In the genomic region with DNA sequence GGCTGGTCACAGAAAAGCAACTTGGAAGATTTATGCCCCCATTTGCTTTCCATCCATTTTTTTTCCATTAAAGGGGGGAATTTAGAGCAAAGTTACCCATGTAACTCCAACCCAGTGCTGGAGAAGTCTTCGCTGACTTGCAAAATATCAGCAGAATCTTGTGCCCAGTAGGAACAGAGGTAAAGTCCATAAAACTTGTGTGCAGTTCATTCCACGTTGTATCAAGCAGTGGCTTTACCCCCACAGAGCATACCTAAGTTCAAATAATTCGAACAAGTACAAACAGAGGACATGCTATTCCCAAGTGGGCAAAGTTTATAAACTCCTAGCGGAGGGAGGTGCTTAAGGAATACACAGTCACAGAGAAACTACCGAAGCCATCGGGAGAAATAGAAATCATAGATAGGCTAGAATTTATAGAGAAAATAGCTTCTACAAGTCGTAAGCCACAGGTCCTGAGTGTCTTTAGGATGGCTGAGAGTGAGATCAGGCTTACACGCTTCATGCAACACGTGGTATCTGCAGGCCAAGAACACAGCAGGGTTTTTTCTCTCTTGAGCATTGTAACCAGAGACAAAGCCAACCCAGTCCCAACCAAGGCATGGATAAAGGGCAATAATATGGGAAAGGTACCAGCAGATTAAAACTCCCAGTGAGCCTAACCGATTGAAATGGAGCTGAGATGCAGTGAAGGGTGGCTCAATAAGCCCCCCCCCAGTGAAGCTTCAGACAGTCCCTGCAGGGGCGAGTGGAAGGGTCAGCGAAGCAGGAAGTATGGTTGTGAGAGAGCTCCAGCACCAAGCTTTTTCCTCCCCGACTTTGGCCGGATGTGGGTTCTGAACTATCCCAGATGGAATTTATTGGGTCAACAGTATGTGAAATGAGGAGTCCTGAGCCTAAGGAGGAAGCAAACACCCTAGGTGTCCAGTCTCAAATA, we compare ENCODE assay signal across 8 mouse cellular contexts.
A peak's percentile ranks its signal among the peaks of the same experiment; 100 is the strongest.
DNase-seq lines count a peak whose midpoint lies in the region; ATAC-seq and TF ChIP-seq lines count a peak whose summit lies in the region.

No protein-coding gene starts in this region.

- no peak for DNase-seq in heart, embryonic 10.5 days (ENCODE audit: low spot score)
- no peak for DNase-seq in heart, adult 9 months (ENCODE audit: low spot score in 2 of 2)
- DNase-seq in urinary bladder, postnatal 14 days (ENCODE audit: low spot score): peak; percentile 6
- no peak for DNase-seq in urinary bladder, postnatal 4 days (ENCODE audit: low spot score in 2 of 2)
- DNase-seq in stomach, postnatal 0 days (ENCODE audit: low spot score): no peak

- no peaks in the 10 kb centered on the region for H3K27me3 ChIP-seq in heart, embryonic 10.5 days (ENCODE audit: insufficient read depth, poor library complexity, severe bottlenecking)
- no peaks in the 10 kb centered on the region for H3K27me3 ChIP-seq in kidney, embryonic 15.5 days
- no peaks in the 10 kb centered on the region for H3K27me3 ChIP-seq in stomach, postnatal 0 days (ENCODE audit: control insufficient read depth, insufficient read depth, low read length)
- no peaks in the 10 kb centered on the region for H3K27me3 ChIP-seq in intestine, embryonic 15.5 days (replicated peaks)

- peaks cover 14% of the 10 kb centered on the region for H3K4me1 ChIP-seq in heart, embryonic 10.5 days
- H3K4me1 ChIP-seq in kidney, embryonic 15.5 days: peaks cover 17% of the 10 kb centered on the region
- H3K4me1 ChIP-seq in stomach, postnatal 0 days (replicated peaks; ENCODE audit: control insufficient read depth, insufficient read depth): 0 out of 2 replicates have a peak, but pooled peaks cover 2% of the 10 kb centered on the region
- 0 out of 2 replicates have a peak, but pooled peaks cover 4% of the 10 kb centered on the region for H3K4me1 ChIP-seq in intestine, embryonic 15.5 days (replicated peaks)

- no peaks in the 10 kb centered on the region for H3K9me3 ChIP-seq in heart, embryonic 10.5 days
- no peaks in the 10 kb centered on the region for H3K9me3 ChIP-seq in kidney, embryonic 15.5 days (replicated peaks)
- no peaks in the 10 kb centered on the region for H3K9me3 ChIP-seq in stomach, postnatal 0 days (ENCODE audit: control insufficient read depth, low read length)
- no peaks in the 10 kb centered on the region for H3K9me3 ChIP-seq in intestine, embryonic 15.5 days

- no peak overlapping the region for H3K9ac ChIP-seq in kidney, embryonic 15.5 days
- no peak overlapping the region for H3K9ac ChIP-seq in stomach, postnatal 0 days (ENCODE audit: low read length)
- H3K9ac ChIP-seq in intestine, embryonic 15.5 days: no peak overlapping the region

- TF ChIP-seq CTCF in stomach, postnatal 0 days (IDR thresholded peaks at IDR 0.05; ENCODE audit: low read depth): no peak

- H3K4me3 ChIP-seq in heart, embryonic 10.5 days: no peak overlapping the region
- H3K4me3 ChIP-seq in kidney, embryonic 15.5 days (replicated peaks): no peak overlapping the region
- no peak overlapping the region for H3K4me3 ChIP-seq in stomach, postnatal 0 days (ENCODE audit: low read depth, low read length)
- no peak overlapping the region for H3K4me3 ChIP-seq in intestine, embryonic 15.5 days (replicated peaks)

- H3K4me2 ChIP-seq in kidney, embryonic 15.5 days: no peak overlapping the region
- H3K4me2 ChIP-seq in stomach, postnatal 0 days (replicated peaks; ENCODE audit: low read depth): no peak overlapping the region
- no peak overlapping the region for H3K4me2 ChIP-seq in intestine, embryonic 15.5 days (replicated peaks)

- peak; percentile 69 for ATAC-seq in kidney, embryonic 15.5 days (replicated peaks; ENCODE audit: low FRiP score)
- peak; percentile 61; the same call in 1 of the 2 replicates for ATAC-seq in stomach, postnatal 0 days (ENCODE audit: low FRiP score, low TSS enrichment)
- ATAC-seq in frontal cortex, adult (ENCODE audit: low TSS enrichment): no peak
- ATAC-seq in intestine, embryonic 15.5 days: no peak

- H3K27ac ChIP-seq in heart, embryonic 10.5 days: peak overlapping the region; percentile 52
- peak overlapping the region; percentile 78 for H3K27ac ChIP-seq in kidney, embryonic 15.5 days
- no peak overlapping the region for H3K27ac ChIP-seq in stomach, postnatal 0 days (replicated peaks)
- H3K27ac ChIP-seq in intestine, embryonic 15.5 days: no peak overlapping the region

- TF ChIP-seq EP300 in stomach, postnatal 0 days (optimal IDR thresholded peaks at IDR 0.05): no peak

- WGBS in heart, embryonic 10.5 days: 83% methylated on average over 14 of the region's 14 CpGs
- 54% methylated on average over 14 of the region's 14 CpGs for WGBS in kidney, embryonic 15.5 days
- WGBS in stomach, postnatal 0 days: 75% methylated on average over 14 of the region's 14 CpGs
- 83% methylated on average over 14 of the region's 14 CpGs for WGBS in intestine, embryonic 15.5 days

- no peaks in the 10 kb centered on the region for H3K36me3 ChIP-seq in heart, embryonic 10.5 days
- H3K36me3 ChIP-seq in kidney, embryonic 15.5 days: no peaks in the 10 kb centered on the region
- H3K36me3 ChIP-seq in stomach, postnatal 0 days (ENCODE audit: control insufficient read depth, insufficient read depth, low read length): no peaks in the 10 kb centered on the region
- no peaks in the 10 kb centered on the region for H3K36me3 ChIP-seq in intestine, embryonic 15.5 days

Comparison
In these comparisons a context has a peak if more than half of its experiments do, and no peak if none do; other contexts are left out.
1. H3K27ac ChIP-seq: peak in heart, embryonic 10.5 days (single experiment) and kidney, embryonic 15.5 days (single experiment); none in stomach, postnatal 0 days (single experiment) and intestine, embryonic 15.5 days (single experiment).
2. ATAC-seq: peak in kidney, embryonic 15.5 days (single experiment) and stomach, postnatal 0 days (single experiment); none in frontal cortex, adult (single experiment) and intestine, embryonic 15.5 days (single experiment).